Mouse (Mus musculus) E14TG2a.4 (cell line): ENCODE data around the gene Akt1s1.

Experiments
- CTCF ChIP-seq: conservative IDR thresholded peaks from 2 replicates; pipeline ENCODE4 v1.5.1; 2014; ENCODE audit warnings: low read length
- NANOG ChIP-seq: IDR thresholded peaks from 2 replicates; pipeline ENCODE4 v1.6.1; 2014; ENCODE audit warnings: borderline replicate concordance, low read length, mixed read lengths

GRCm38 (mm10) chr7:44895206-44895592 is 46.4 kb downstream of the Akt1s1 start:
- TF ChIP-seq CTCF (no peak), NANOG (no peak)
